ENCODE assay signal across 22 mouse cellular contexts in the genomic region with DNA sequence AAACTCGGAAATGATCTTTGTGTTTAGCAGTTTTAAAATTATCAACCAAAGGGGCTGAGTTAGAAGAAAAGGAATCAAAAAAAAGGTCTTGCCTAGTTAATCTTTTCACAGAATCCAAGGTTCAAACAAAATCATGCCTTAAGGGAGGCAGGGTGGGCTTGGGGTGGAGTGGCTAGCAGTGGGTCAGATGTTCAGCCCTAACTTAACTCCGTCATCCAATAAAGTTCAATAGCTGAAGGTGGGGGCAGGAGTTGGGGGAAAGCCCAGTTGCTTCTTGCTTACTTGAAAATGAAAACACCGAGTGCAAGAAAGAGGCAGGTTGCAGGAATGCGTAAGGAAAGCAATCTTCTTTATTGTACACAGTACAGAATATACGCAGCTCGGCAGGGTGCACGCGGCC.
"Had no signal": no experiment of that assay in that cellular context is flagged by ENCODE, and none has a peak within 500 bp of the region (broad histone marks: within the 10 kb centered on the region; RNA-seq: fewer than 3 reads in every experiment).

No protein-coding gene starts in this region.

- H3K27ac ChIP-seq: hindbrain, postnatal 0 days; limb, embryonic 12.5 days; limb, embryonic 15.5 days; liver, embryonic 14.5 days; lung, embryonic 15.5 days; midbrain, embryonic 10.5 days; midbrain, embryonic 13.5 days; stomach, postnatal 0 days had no signal

- H3K9me3 ChIP-seq: limb, embryonic 12.5 days; limb, embryonic 15.5 days; lung, embryonic 15.5 days; megakaryocyte, embryonic 14.5 days; midbrain, embryonic 10.5 days; midbrain, embryonic 13.5 days had no signal

- H3K9ac ChIP-seq: limb, embryonic 12.5 days; limb, embryonic 15.5 days; liver, embryonic 14.5 days; lung, embryonic 15.5 days; midbrain, embryonic 13.5 days had no signal

- ATAC-seq: hindbrain, postnatal 0 days; inflammation-experienced regulatory T-cells, adult 6 months; intestine, embryonic 16.5 days; midbrain, embryonic 13.5 days had no signal

- H3K36me3 ChIP-seq: midbrain, embryonic 13.5 days had no signal

- DNase-seq: left cerebral cortex, postnatal 4 days; lung, adult 18-20 months; lung, postnatal 10 days; lung, postnatal 36 days; right cerebral cortex, adult 18-20 months; right cerebral cortex, postnatal 14 days; right cerebral cortex, postnatal 4 days; thymus, adult 2 months; thymus, postnatal 14 days; thymus, postnatal 4 days had no signal

- H3K4me3 ChIP-seq: limb, embryonic 12.5 days; limb, embryonic 15.5 days; lung, embryonic 15.5 days; megakaryocyte, embryonic 14.5 days; midbrain, embryonic 10.5 days; midbrain, embryonic 13.5 days had no signal

- H3K4me1 ChIP-seq: limb, embryonic 12.5 days; limb, embryonic 15.5 days had no signal

- H3K27me3 ChIP-seq: limb, embryonic 12.5 days; limb, embryonic 15.5 days; lung, embryonic 15.5 days; megakaryocyte, embryonic 14.5 days; midbrain, embryonic 13.5 days had no signal

- H3K4me2 ChIP-seq: limb, embryonic 12.5 days; limb, embryonic 15.5 days; liver, embryonic 11.5 days; lung, embryonic 15.5 days; midbrain, embryonic 13.5 days had no signal
